Mouse (Mus musculus) hindbrain, embryonic 11.5 days (tissue): ENCODE results near the gene Olfr543. TPM values are rescaled to one million over a fixed set of nuclear protein-coding genes. Genes with fewer than 3 reads are reported as not detected.

Source experiments
- ATAC-seq: fragments of 200-750 bp; cut with Nextera tagmentation; 2 replicates; pipeline ENCODE4 v1.8.0; 2017; ENCODE audit warnings: mild to moderate bottlenecking, moderate TSS enrichment, moderate library complexity; ENCODE audit not compliant: low FRiP score
- DNase-seq: peaks from one replicate; pipeline ENCODE4 v3.0.0-alpha.2; 2015; ENCODE audit warnings: low spot score
- H3K27ac ChIP-seq: fragments of 300-500 bp; sonication (generic); 2 replicates; pipeline ENCODE4 v1.5.1; 2014; ENCODE audit warnings: mild to moderate bottlenecking, low read depth, low read length
- H3K27me3 ChIP-seq: fragments of 300-500 bp; sonication (generic); 2 replicates; pipeline ENCODE4 v1.6.1; 2014; ENCODE audit warnings: mild to moderate bottlenecking, low read length, moderate library complexity, mixed read lengths; ENCODE audit not compliant: control insufficient read depth, insufficient read depth
- H3K36me3 ChIP-seq: fragments of 300-500 bp; sonication (generic); 2 replicates; pipeline ENCODE4 v1.6.1; 2014; ENCODE audit warnings: mild to moderate bottlenecking, low read length, moderate library complexity, mixed read lengths; ENCODE audit not compliant: control insufficient read depth, insufficient read depth
- H3K4me1 ChIP-seq: fragments of 300-500 bp; sonication (generic); replicated peaks from 2 replicates; pipeline ENCODE4 v1.6.1; 2014; ENCODE audit warnings: low read length, mixed read lengths; ENCODE audit not compliant: control insufficient read depth, insufficient read depth
- H3K4me2 ChIP-seq: fragments of 300-500 bp; sonication (generic); replicated peaks from 2 replicates; pipeline ENCODE4 v1.6.1; 2014; ENCODE audit warnings: mild to moderate bottlenecking, low read depth, low read length
- H3K4me3 ChIP-seq: fragments of 300-500 bp; sonication (generic); 2 replicates; pipeline ENCODE4 v1.5.1; 2014; ENCODE audit warnings: low read depth, low read length
- H3K9ac ChIP-seq: fragments of 300-500 bp; sonication (generic); 2 replicates; pipeline ENCODE4 v1.6.1; 2014; ENCODE audit warnings: low read depth, low read length
- H3K9me3 ChIP-seq: fragments of 300-500 bp; sonication (generic); 2 replicates; pipeline ENCODE4 v1.6.1; 2016; ENCODE audit warnings: low read length; ENCODE audit not compliant: control insufficient read depth
- WGBS: fragments of 180-500 bp; shearing (Covaris S2); extraction: QIAGEN DNeasy Blood & Tissue Kit; methylation state at CpG from one replicate; pipeline ENCODE4 v1.1.7; 2014; 5-methylcytosine and 5-hydroxymethylcytosine counted together
- polyA plus RNA-seq: library from polyadenylated mRNA; unstranded; fragments of >200 nt; fragmentation: Nextera tagmentation; extraction: Ambion mirVana; gene quantifications from 2 replicates; pipeline ENCODE4 v1.2.1, GENCODE M21; 2014

Gene Olfr543
- polyA plus RNA-seq, 1 experiment from 2014 or later, result 1.1 TPM

DNA sequence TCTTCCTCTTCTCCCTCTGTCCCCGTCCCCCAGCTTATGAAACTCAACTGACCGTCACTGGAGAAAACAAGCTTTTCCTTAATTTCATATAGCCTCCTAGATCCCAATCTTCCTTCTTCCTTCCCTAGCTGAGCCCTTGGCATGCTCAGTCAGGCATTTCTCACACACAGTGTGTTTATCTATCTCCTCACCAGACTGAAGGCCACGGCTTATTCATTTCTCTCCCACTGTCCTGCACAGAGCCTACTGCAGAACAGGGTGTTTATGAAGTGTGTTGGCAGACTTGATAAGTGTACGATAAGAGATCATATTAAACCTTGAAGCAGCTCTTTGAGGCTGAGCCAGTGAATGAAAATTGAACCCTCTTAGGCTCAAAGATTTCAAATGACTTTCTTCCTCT is 658 bp downstream of the Olfr543 start:
- Histone ChIP-seq H3K4me3 (no peak overlapping the region), H3K9me3 (no peaks in the 10 kb centered on the region), H3K9ac (no peak overlapping the region), H3K4me1 (no peaks in the 10 kb centered on the region), H3K4me2 (no peak overlapping the region), H3K27ac (no peak overlapping the region), H3K36me3 (no peaks in the 10 kb centered on the region), H3K27me3 (no peaks in the 10 kb centered on the region)
- 90% methylated on average over 4 of the region's 4 CpGs for WGBS
- ATAC-seq, result no peak
- DNase-seq, result no peak

GRCm38 (mm10) chr7:102479368-102480078 is 2.0 kb downstream of the Olfr543 start:
- no peak for DNase-seq
- H3K4me3 ChIP-seq, result no peak overlapping the region

DNA sequence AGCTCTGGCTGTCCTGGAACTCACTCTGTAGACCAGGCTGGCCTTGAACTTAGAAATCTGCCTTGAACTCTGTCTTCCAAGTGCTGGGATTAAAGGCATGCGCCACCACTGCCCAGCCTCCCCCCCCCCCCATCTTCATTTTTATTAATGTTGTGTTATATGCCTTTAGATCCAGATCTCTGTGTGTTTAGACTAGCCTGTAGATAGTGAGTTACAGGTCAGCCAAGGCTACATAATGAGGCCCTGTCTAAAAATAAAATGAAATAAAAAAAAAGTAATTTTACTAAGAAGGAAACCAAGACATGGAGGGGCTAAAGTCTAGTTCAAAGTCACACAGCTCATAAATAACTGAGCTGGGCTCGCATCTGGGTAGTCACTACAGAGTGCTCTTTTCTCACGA is 2.6 kb downstream of the Olfr543 start:
- 82% methylated on average over 3 of the region's 3 CpGs for WGBS
- H3K4me1 ChIP-seq, result no peaks in the 10 kb centered on the region
- H3K4me3 ChIP-seq, result no peak overlapping the region
- DNase-seq, result no peak
- ATAC-seq, result no peak
- no peaks in the 10 kb centered on the region for H3K36me3 ChIP-seq
- H3K4me2 ChIP-seq, result no peak overlapping the region
- H3K9me3 ChIP-seq, result no peaks in the 10 kb centered on the region
- H3K9ac ChIP-seq, result no peak overlapping the region
- H3K27me3 ChIP-seq, result no peaks in the 10 kb centered on the region
- H3K27ac ChIP-seq, result no peak overlapping the region

More at GRCm38 (mm10) chr7:102479368-102480078, 2.0 kb downstream of the Olfr543 start:
- Histone ChIP-seq H3K4me1 (no peaks in the 10 kb centered on the region), H3K36me3 (no peaks in the 10 kb centered on the region), H3K9ac (no peak overlapping the region), H3K27me3 (no peaks in the 10 kb centered on the region), H3K9me3 (no peaks in the 10 kb centered on the region), H3K27ac (no peak overlapping the region), H3K4me2 (no peak overlapping the region)
- 78% methylated on average over 5 of the region's 5 CpGs for WGBS
- ATAC-seq, result no peak

DNA sequence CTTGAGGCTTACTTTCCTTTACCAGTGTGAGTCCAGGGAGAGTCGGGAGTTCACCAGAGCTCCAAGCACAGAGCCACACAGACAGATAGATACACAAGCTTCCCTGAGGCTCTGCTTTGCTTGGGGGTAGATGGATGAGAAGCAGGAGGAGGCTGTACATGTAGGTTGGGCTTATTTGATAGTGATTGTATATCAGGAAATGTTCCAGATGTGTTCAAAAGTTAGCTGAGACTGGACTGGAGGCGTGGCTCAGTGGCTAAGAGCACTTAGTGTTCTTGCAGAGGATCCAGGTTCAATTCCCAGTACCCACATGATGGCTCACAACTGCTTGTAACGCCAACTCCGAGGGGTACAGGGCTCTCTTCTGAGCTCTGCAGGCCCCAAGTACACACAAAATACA is 3.1 kb downstream of the Olfr543 start:
- Histone ChIP-seq H3K4me3 (no peak overlapping the region), H3K27ac (no peak overlapping the region), H3K27me3 (no peaks in the 10 kb centered on the region), H3K9me3 (no peaks in the 10 kb centered on the region), H3K4me2 (no peak overlapping the region), H3K9ac (no peak overlapping the region), H3K36me3 (no peaks in the 10 kb centered on the region), H3K4me1 (no peaks in the 10 kb centered on the region)
- ATAC-seq, result no peak
- no peak for DNase-seq
- WGBS, result 92% methylated on average over 4 of the region's 4 CpGs

GRCm38 (mm10) chr7:102477377-102477776 is 4.1 kb downstream of the Olfr543 start:
- Histone ChIP-seq H3K9ac (no peak overlapping the region), H3K27me3 (no peaks in the 10 kb centered on the region), H3K9me3 (no peaks in the 10 kb centered on the region), H3K4me1 (no peaks in the 10 kb centered on the region), H3K36me3 (no peaks in the 10 kb centered on the region), H3K4me3 (no peak overlapping the region), H3K27ac (no peak overlapping the region), H3K4me2 (no peak overlapping the region)
- ATAC-seq (peak; percentile 25; the same call in 1 of the 2 replicates), DNase-seq (no peak)
- 80% methylated on average over 11 of the region's 11 CpGs for WGBS

GRCm38 (mm10) chr7:102476601-102477000 is 4.9 kb downstream of the Olfr543 start:
- no peak overlapping the region for H3K27ac ChIP-seq
- no peaks in the 10 kb centered on the region for H3K9me3 ChIP-seq
- 97% methylated on average over 5 of the region's 5 CpGs for WGBS
- H3K36me3 ChIP-seq, result no peaks in the 10 kb centered on the region
- no peaks in the 10 kb centered on the region for H3K4me1 ChIP-seq
- H3K9ac ChIP-seq, result no peak overlapping the region
- DNase-seq (no peak), ATAC-seq (no peak)
- no peaks in the 10 kb centered on the region for H3K27me3 ChIP-seq
- no peak overlapping the region for H3K4me3 ChIP-seq
- no peak overlapping the region for H3K4me2 ChIP-seq

DNA sequence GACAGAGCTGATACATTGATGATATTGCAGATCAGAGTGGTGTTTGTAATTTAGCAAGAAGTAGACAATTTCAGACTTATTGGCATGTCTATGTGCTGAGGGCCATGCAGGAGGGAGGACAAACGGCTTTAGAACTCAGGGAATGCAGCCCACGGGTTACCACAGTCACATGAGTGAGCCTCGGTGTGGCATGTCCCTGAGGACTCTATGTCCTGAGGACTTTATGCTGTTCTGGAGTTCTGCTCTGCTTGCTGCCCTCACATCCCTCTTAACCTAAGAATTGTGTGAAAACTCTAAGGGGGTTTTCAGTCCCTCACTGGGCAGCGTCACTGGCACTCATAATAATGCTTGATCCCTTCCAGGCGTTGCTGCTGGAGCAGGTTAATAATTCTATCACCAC is 8.8 kb downstream of the Olfr543 start:
- H3K4me3 ChIP-seq, result no peak overlapping the region
- no peaks in the 10 kb centered on the region for H3K9me3 ChIP-seq
- no peak for ATAC-seq
- 77% methylated on average over 5 of the region's 5 CpGs for WGBS
- no peak overlapping the region for H3K9ac ChIP-seq
- no peaks in the 10 kb centered on the region for H3K36me3 ChIP-seq
- no peaks in the 10 kb centered on the region for H3K27me3 ChIP-seq
- no peaks in the 10 kb centered on the region for H3K4me1 ChIP-seq
- no peak for DNase-seq
- no peak overlapping the region for H3K27ac ChIP-seq
- H3K4me2 ChIP-seq, result no peak overlapping the region

GRCm38 (mm10) chr7:102467566-102467965 is 13.9 kb downstream of the Olfr543 start:
- Histone ChIP-seq H3K27ac (no peak overlapping the region), H3K9me3 (no peaks in the 10 kb centered on the region), H3K4me3 (no peak overlapping the region), H3K4me1 (no peaks in the 10 kb centered on the region), H3K27me3 (no peaks in the 10 kb centered on the region), H3K4me2 (no peak overlapping the region), H3K9ac (no peak overlapping the region), H3K36me3 (0 out of 2 replicates have a peak, but pooled peaks cover 13% of the 10 kb centered on the region)
- 92% methylated on average over 8 of the region's 8 CpGs for WGBS
- ATAC-seq (no peak), DNase-seq (no peak)

GRCm38 (mm10) chr7:102458618-102459380 is 22.7 kb downstream of the Olfr543 start:
- WGBS, result 84% methylated on average over 5 of the region's 5 CpGs
- peaks cover 23% of the 10 kb centered on the region for H3K36me3 ChIP-seq
- H3K9ac ChIP-seq, result no peak overlapping the region
- H3K9me3 ChIP-seq, result no peaks in the 10 kb centered on the region
- no peaks in the 10 kb centered on the region for H3K4me1 ChIP-seq
- no peak overlapping the region for H3K27ac ChIP-seq
- no peak overlapping the region for H3K4me3 ChIP-seq
- H3K27me3 ChIP-seq, result no peaks in the 10 kb centered on the region
- ATAC-seq, result no peak
- no peak for DNase-seq
- H3K4me2 ChIP-seq, result no peak overlapping the region
